Mouse (Mus musculus) effector memory CD4-positive, alpha-beta T cell, adult 7 months (primary cell): Measurements from ENCODE around the gene Ccer2. TPM values are rescaled to one million over a fixed set of nuclear protein-coding genes. Genes with fewer than 3 reads are reported as not detected.

Experiments used
- polyA plus RNA-seq: library from polyadenylated mRNA; unstranded; fragments of 100-300 nt; shearing (Covaris generic); gene quantifications from one replicate; pipeline ENCODE4 v1.2.1, GENCODE M21; 2017

Gene Ccer2
- polyA plus RNA-seq = not detected

DNA sequence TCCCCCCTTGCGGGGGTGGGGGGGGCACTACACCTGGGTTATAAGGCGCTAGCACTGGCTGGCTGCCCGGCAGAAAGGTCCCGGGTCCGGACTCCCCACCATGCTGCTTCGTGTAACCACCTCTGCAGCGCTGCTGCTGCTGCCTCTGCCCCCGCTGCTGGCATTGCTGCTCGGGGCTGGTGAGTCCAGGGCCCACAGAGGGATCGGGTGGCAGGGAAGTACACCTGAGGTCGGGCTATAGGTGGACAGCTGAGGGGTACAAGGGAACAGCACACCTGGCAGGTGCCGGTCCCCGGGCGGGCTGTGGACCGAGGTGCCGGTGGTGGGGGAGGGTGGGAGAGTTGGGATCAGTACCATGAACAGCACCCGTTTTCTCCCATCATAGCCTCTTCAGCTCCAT lies at the start of gene Ccer2:
Gene Ccer2, plus strand, starts transcription at position 96 of the 400 bp plus-strand sequence.

DNA sequence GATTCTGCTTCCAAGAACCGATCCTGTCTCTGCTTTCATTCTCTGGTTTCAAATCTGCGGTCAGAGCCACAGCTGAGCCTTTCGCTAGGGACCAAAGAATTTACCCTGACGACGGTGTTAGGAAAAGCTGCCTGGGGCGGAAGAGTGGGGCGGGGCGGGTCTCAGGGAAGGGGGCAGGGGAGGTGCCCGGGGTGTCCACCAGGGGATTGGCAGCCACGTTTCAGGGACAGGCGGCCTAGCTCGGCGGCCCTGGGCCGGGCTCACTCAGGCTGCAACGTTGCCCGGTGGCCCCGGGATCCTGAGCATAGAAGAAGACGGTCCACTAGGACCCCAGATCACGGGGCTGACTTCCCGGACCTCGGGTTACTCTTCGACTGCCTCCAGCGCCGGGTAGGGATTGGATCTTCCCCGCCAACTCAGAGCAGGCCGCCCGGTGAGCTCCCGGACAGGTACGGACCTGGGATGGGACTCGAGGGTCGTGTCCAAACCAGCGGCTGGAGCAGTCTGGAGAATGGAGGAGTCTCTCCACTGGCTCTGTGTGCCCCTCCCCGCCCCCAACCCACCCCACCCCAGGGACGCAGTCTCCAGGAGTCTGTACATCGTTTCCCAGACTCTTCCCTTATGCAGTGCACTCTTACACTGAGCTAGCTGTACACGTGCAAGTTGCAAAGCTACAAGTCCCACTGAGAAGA lies 39.2 kb upstream of the Ccer2 start, which contains the start of gene Fbxo17:
Gene Fbxo17, plus strand, starts transcription at position 215 of the 692 bp plus-strand sequence.

DNA sequence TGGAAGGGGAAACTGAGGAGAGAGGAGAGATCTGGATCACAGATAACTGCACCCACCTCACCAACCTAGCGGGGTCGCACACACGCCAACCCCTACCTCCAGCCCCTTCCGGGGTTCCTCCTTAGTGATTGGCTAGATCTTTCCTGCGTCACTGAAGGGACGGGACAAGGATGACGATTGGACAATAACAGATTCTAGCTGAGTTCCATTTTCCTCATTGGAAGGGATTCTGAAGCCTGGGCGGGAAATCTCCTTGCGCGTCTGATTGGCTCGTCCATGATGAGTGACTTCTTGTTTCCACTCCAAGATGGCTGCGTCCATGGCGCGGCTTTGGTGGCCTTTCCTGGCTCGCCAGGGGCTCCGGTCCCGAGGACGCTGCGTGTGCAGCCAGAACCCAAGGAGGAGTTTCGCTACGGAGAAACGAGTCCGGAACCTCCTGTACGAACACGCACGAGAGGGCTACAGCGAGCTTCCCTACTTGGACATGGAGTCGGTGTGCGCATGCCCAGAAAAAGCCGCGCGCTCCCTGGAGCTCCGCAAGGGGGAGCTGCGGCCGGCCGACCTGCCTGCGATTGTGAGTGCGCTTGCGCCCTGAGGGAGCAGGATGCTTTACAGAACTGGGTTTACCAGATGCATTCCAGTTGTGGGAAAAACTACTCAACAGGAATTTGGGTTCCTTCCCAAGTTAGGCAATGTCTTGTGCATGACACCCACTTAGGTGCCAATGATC lies 14.1 kb upstream of the Ccer2 start, which contains the start of the genes Mrps12 and Sars2:
Gene Mrps12, minus strand, starts transcription at position 112 of the 730 bp plus-strand sequence.
Gene Sars2, plus strand, starts transcription at position 284 of the 730 bp plus-strand sequence.

DNA sequence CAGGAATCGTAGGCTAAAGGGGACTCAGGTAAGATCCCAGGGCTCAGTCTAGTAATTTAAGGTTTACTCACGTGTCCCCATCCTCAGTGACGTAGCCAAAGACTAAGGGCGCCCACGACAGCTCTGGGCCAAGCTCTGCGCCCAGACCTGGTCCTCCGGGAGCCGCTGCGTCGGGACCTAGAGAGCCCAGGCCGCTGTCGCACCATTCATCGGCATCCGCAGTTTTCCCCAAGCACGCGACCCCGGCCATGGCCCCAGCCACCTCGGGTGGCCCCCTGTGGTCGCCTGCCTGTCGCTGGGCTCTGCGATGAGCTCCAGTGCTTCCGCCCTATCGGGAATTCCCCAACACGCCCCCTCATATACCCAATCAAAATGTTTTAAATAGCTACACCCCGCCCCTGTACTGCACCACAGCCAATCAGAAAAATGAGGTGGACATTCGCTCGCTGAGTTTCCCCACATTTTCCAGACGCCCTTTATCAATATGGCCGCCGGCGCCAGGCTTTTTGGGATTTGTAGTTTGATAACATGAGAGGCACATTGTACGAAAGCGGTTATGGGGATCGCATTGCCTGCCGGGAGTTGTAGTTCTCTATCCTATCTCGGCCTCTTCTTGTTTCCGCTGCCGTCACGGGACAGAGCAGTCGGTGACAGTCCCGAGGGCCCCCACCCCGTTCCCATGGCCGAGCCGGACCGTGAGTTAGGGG lies 10.4 kb downstream of the Ccer2 start, which contains the start of gene Sirt2:
Gene Sirt2, plus strand, starts transcription at position 563 of the 707 bp plus-strand sequence.

DNA sequence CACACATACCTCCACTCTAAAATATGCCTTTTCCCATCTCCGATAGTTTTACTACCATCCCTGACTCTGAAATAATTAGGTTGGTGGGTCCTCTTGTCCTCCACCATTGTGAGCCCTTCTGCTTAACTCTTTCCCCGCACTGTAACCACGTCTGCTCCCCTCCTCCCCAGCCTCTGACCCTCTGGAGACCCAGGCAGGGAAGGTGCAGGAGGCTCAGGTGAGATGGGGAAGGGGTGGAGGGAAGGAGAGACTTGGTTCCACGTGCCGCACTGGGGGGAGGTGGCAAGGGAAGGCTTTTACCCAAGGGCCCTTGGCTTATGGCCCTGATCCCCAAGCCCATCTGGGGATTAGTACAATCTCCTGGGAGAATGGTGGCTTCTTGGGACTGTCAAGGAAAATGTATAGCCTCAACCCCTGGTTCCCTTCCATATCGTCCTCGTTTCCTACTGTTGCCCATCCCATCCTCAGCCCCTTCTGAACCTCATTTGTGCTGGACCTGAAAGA lies 11.5 kb downstream of the Ccer2 start, which contains the start of gene Nfkbib:
Gene Nfkbib, minus strand, starts transcription at position 51 of the 504 bp plus-strand sequence.

DNA sequence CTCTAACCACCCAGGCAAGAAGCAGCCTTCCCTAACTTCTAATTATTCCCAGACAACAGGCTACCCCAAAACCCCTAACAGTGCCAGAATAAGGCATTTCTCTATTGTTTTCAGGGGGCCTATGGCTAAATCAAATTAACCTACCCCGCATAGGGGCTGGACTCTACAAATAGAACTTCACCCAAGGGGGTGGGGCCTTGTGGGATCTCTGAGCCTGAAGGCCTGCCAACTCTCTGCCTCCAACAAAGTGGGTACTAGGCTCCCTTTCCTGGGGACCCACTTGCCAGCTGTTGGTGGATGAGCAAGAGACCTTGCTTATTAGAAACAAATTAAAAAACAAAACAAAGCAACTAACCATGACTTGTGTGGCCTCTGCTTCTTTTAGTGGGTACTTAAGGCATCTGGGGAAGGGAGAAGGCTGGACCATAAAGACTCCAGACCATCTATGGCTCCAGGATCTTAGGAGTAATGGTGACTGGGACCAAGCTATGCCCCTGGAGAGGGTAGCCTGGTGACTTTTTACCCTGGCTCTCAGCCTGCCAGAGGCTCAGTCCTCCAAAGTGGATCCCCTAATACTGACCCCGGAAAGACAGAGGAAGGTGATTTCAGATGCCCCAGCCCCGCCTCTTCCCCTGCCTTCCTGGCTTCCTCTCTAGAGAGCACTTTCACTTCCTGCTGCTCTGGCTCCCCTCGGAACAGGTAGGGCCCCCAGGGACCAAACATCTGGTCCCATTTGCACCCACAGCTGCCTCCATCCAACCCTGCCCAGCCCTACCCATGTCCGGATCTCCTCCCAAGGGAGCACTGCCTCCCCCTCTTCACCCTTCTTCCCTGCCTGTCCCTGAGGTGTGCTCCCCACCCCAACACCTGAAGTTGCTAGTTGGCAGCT lies 32.6 kb downstream of the Ccer2 start, which contains the start of gene Rinl:
Gene Rinl, plus strand, starts transcription at position 663 of the 889 bp plus-strand sequence.

DNA sequence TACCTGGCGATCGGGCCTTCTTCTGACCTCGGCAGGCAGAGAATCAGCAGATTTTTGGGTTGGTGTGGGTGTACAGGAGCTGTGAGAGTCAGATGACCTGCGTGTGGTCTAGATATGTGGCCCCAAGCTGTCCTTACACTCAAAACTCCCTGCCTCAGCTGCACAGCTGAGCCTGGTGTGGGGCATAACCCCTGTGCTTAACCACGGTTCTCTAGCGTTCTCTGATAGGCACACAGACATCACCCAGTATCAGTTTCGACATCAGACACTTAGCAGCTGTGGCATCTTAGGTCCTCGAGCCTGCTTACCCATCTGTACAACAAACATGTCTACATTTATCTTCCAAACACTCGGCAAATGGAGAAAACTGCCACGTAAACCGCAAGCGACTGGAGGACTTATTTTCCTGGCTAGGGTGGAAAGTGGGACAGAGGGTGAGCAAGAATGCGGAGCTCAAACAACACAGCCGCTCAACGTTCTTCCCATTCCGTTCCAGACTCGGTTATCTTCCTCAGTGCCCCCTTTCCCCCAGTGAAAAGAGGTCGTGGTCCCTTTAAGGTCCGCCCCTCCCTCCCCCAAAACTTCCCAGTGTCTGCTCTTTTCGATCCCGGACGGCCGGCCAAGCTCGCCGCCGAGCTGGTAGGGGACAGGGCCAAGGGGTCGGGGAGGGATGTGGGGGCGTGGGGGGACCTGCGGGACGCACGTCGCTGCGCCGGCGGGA lies 52.4 kb downstream of the Ccer2 start, which contains the start of gene Hnrnpl:
Gene Hnrnpl, plus strand, starts transcription at position 321 of the 721 bp plus-strand sequence.

Other genes starting within 250 kb of the Ccer2 start
- gene Ifnl2, start 245.7 kb upstream of the Ccer2 start, polyA plus RNA-seq = not detected
- not detected for gene Ifnl3, start 233.3 kb upstream of the Ccer2 start, polyA plus RNA-seq
- not detected for gene Sycn, start 215.3 kb upstream of the Ccer2 start, polyA plus RNA-seq
- 4.0 TPM for gene Nccrp1, start 208.9 kb upstream of the Ccer2 start, polyA plus RNA-seq
- gene Samd4b, start 158.0 kb upstream of the Ccer2 start, polyA plus RNA-seq = 72.4 TPM
- 9.0 TPM for gene Pak4, start 158.0 kb upstream of the Ccer2 start, polyA plus RNA-seq
- gene Acp7, start 124.8 kb upstream of the Ccer2 start, polyA plus RNA-seq = not detected
- gene Fbxo27, start 63.3 kb upstream of the Ccer2 start, polyA plus RNA-seq = 1.7 TPM
- gene Fbxo17, start 39.4 kb upstream of the Ccer2 start, polyA plus RNA-seq = 8.7 TPM
- gene Mrps12, start 14.4 kb upstream of the Ccer2 start, polyA plus RNA-seq = 47.4 TPM
- 19.0 TPM for gene Sars2, start 14.2 kb upstream of the Ccer2 start, polyA plus RNA-seq
- 78.1 TPM for gene Sirt2, start 10.6 kb downstream of the Ccer2 start, polyA plus RNA-seq
- 304 TPM for gene Nfkbib, start 11.3 kb downstream of the Ccer2 start, polyA plus RNA-seq
- 310 TPM for gene Rinl, start 32.8 kb downstream of the Ccer2 start, polyA plus RNA-seq
- 269 TPM for gene Hnrnpl, start 52.4 kb downstream of the Ccer2 start, polyA plus RNA-seq
- 157 TPM for gene Ech1, start 69.0 kb downstream of the Ccer2 start, polyA plus RNA-seq
- gene Lgals4, start 77.7 kb downstream of the Ccer2 start, polyA plus RNA-seq = 22.2 TPM
- 2.3 TPM for gene Lgals7, start 107.7 kb downstream of the Ccer2 start, polyA plus RNA-seq
- 0.17 TPM for gene Capn12, start 125.2 kb downstream of the Ccer2 start, polyA plus RNA-seq
- gene Actn4, start 206.2 kb downstream of the Ccer2 start, polyA plus RNA-seq = 261 TPM
- 289 TPM for gene Eif3k, start 225.7 kb downstream of the Ccer2 start, polyA plus RNA-seq
- 128 TPM for gene Map4k1, start 225.9 kb downstream of the Ccer2 start, polyA plus RNA-seq